Mouse (Mus musculus) cerebellum, postnatal 25 days (tissue): ENCODE results near the gene Rnase13.

Experiments used
- DNase-seq, 2 experiments: peaks; one replicate each; pipeline ENCODE4 v3.0.0; 2021; ENCODE audit warnings: mixed read lengths in 2 of 2

Gene Rnase13

GRCm38 (mm10) chr14:51871741-51872140 is 50.8 kb downstream of the Rnase13 start:
- DNase-seq: no peak
